Mouse (Mus musculus): ENCODE data around the gene 2410004P03Rik. TPM values are rescaled to one million over a fixed set of nuclear protein-coding genes. Genes with fewer than 3 reads are reported as not detected.

Gene 2410004P03Rik
- 2.0 TPM for polyA plus RNA-seq (2017; shearing (Covaris generic))

GRCm38 (mm10) chr12:17011100-17011870 lies at the start of gene 2410004P03Rik:
Gene 2410004P03Rik (minus strand): TSS chr12:17011727.

GRCm38 (mm10) chr12:16999739-17000497 lies 11.6 kb downstream of the 2410004P03Rik start, which contains the start of gene Pqlc3:
Gene Pqlc3 (minus strand): TSS chr12:17000408.

Other genes with a start within 250 kb of the 2410004P03Rik start
- 0.12 TPM for gene Greb1, start 210.8 kb downstream of the 2410004P03Rik start, polyA plus RNA-seq (2017; shearing (Covaris generic))
- gene E2f6, start 200.8 kb downstream of the 2410004P03Rik start, polyA plus RNA-seq (2017; shearing (Covaris generic)): 2.4 TPM
- gene Rock2, start 116.8 kb downstream of the 2410004P03Rik start, polyA plus RNA-seq (2017; shearing (Covaris generic)): 9.1 TPM
- gene Pqlc3, start 11.3 kb downstream of the 2410004P03Rik start, polyA plus RNA-seq (2017; shearing (Covaris generic)): 56.4 TPM
- gene Kcnf1, start 165.2 kb upstream of the 2410004P03Rik start, polyA plus RNA-seq (2017; shearing (Covaris generic)): 0.20 TPM

All from CD4-positive, CD25-positive, alpha-beta regulatory T cell, adult 9 weeks (primary cell).